Mouse (Mus musculus): ENCODE data around the gene Hmga2. TPM values are rescaled to one million over a fixed set of nuclear protein-coding genes. Genes with fewer than 3 reads are reported as not detected.

Hmga2 gene
- polyA plus RNA-seq, 1 experiment from 2014 or later, result 4.6 TPM

GRCm38 (mm10) chr10:120319614-120320013 is 156.7 kb downstream of the Hmga2 start:
- Histone ChIP-seq H3K9ac (ENCODE audit: low read length) (no peak overlapping the region), H3K27ac (replicated peaks in 1 of 2; ENCODE audit: control insufficient read depth in 1 of 2, insufficient read depth in 1 of 2, low read depth in 2 of 2, low read length in 2 of 2) (no peak overlapping the region), H3K4me3 (ENCODE audit: control insufficient read depth in 1 of 2, insufficient read depth in 1 of 2, low read depth in 1 of 2, low read length in 2 of 2) (no peak overlapping the region), H3K4me2 (ENCODE audit: low read length) (no peak overlapping the region), H3K36me3 (ENCODE audit: control insufficient read depth, insufficient read depth, low read length) (no peaks in the 10 kb centered on the region), H3K27me3 (ENCODE audit: control insufficient read depth, insufficient read depth, low read length) (no peaks in the 10 kb centered on the region), H3K4me1 (ENCODE audit: control insufficient read depth in 2 of 2, insufficient read depth in 2 of 2, low read length in 2 of 2) (no peaks in the 10 kb centered on the region), H3K9me3 (ENCODE audit: control insufficient read depth, low read length) (peaks cover 6% of the 10 kb centered on the region)
- 92% methylated on average over 12 of the region's 12 CpGs for WGBS
- ATAC-seq (ENCODE audit: insufficient number of reproducible peaks, insufficient read depth, low FRiP score, low read depth), result no peak

MicroRNA genes within 50 kb of the gene (microRNA counts, 519-probe panel; counts per million panel counts)
- 322 counts per million, percentile 70 among the panel's probes with 10 or more counts for microRNA mmu-miR-763

Small RNA genes within 50 kb of the gene (microRNA-seq; reads per million reads assigned to microRNA genes)
- not detected for gene Mir763

Other genes starting within 250 kb of the Hmga2 start
- gene Llph, start 249.4 kb downstream of the Hmga2 start, polyA plus RNA-seq (2014; fragmentation: Nextera tagmentation; extraction: Ambion mirVana), result 29.1 and 30.9 TPM in 2 replicates